Mouse (Mus musculus) forebrain, postnatal 0 days (tissue): ENCODE data around the gene Trpv6. TPM values are rescaled to one million over a fixed set of nuclear protein-coding genes. Genes with fewer than 3 reads are reported as not detected.

ENCODE experiments used
- ATAC-seq: fragments of 200-750 bp; cut with Nextera tagmentation; 2 replicates; pipeline ENCODE4 v1.8.0; 2017; ENCODE audit warnings: mild to moderate bottlenecking, moderate library complexity
- DNase-seq: peaks from one replicate; pipeline ENCODE4 v3.0.0-alpha.2; 2015
- H3K27ac ChIP-seq: fragments of 300-500 bp; sonication (generic); 2 replicates; pipeline ENCODE4 v1.5.1; 2014; ENCODE audit warnings: low read depth, mild to moderate bottlenecking, antibody characterized with exemption, low read length, moderate library complexity, mixed read lengths
- H3K27me3 ChIP-seq: fragments of 300-500 bp; sonication (generic); 2 replicates; pipeline ENCODE4 v1.6.1; 2014; ENCODE audit warnings: mild to moderate bottlenecking, low read length, mixed read lengths; ENCODE audit not compliant: insufficient read depth
- H3K36me3 ChIP-seq: fragments of 300-500 bp; sonication (generic); 2 replicates; pipeline ENCODE4 v1.6.1; 2014; ENCODE audit warnings: mild to moderate bottlenecking, moderate library complexity; ENCODE audit not compliant: insufficient read depth
- H3K4me1 ChIP-seq: fragments of 300-500 bp; sonication (generic); 2 replicates; pipeline ENCODE4 v1.6.1; 2014; ENCODE audit warnings: antibody characterized with exemption; ENCODE audit not compliant: insufficient read depth
- H3K4me2 ChIP-seq: fragments of 300-500 bp; sonication (generic); 2 replicates; pipeline ENCODE4 v1.6.1; 2014; ENCODE audit warnings: low read depth, mild to moderate bottlenecking, moderate library complexity
- H3K4me3 ChIP-seq: fragments of 300-500 bp; sonication (generic); 2 replicates; pipeline ENCODE4 v1.5.1; 2014; ENCODE audit warnings: low read depth, low read length, mixed read lengths
- H3K9ac ChIP-seq: fragments of 300-500 bp; sonication (generic); 2 replicates; pipeline ENCODE4 v1.6.1; 2014; ENCODE audit warnings: mild to moderate bottlenecking
- H3K9me3 ChIP-seq: fragments of 300-500 bp; sonication (generic); 2 replicates; pipeline ENCODE4 v1.6.1; 2016; ENCODE audit warnings: low read length
- CTCF ChIP-seq: sonication (generic); IDR thresholded peaks from 2 replicates; pipeline ENCODE4 v1.5.1; 2016; ENCODE audit warnings: antibody characterized with exemption, control low read depth, low read depth
- WGBS: fragments of 180-500 bp; shearing (Covaris S2); extraction: QIAGEN DNeasy Blood & Tissue Kit; methylation state at CpG from one replicate; pipeline ENCODE4 v1.1.7; 2014; 5-methylcytosine and 5-hydroxymethylcytosine counted together
- polyA plus RNA-seq: library from polyadenylated mRNA; unstranded; fragments of >200 nt; fragmentation: Nextera tagmentation; extraction: Ambion mirVana; gene quantifications from 2 replicates; pipeline ENCODE4 v1.2.1, GENCODE M21; 2015
- total RNA-seq: library from RNA; depleted of rRNA; stranded (reverse); fragments of >200 nt; gene quantifications from 2 replicates; pipeline ENCODE4 v1.2.3, GENCODE M21; 2014

Trpv6 gene
- total and polyA plus RNA-seq, 2 experiments from 2014 or later, result 0.65 TPM; not detected in 1

GRCm38 (mm10) chr6:41622661-41623060 lies 13.5 kb downstream of the Trpv6 start:
- DNase-seq (peak; percentile 55), ATAC-seq (peak; percentile 21; the same call in 1 of the 2 replicates)
- H3K27me3 ChIP-seq, result no peaks in the 10 kb centered on the region
- H3K36me3 ChIP-seq, result peaks cover 22% of the 10 kb centered on the region; the same call in 1 of the 2 replicates
- no peak overlapping the region for H3K4me2 ChIP-seq
- 67% methylated on average over 9 of the region's 9 CpGs for WGBS
- no peak overlapping the region for H3K4me3 ChIP-seq
- TF ChIP-seq CTCF, result peak; percentile 68
- H3K9me3 ChIP-seq, result no peaks in the 10 kb centered on the region
- H3K4me1 ChIP-seq, result no peaks in the 10 kb centered on the region
- H3K27ac ChIP-seq, result no peak overlapping the region
- no peak overlapping the region for H3K9ac ChIP-seq

- H3K36me3 ChIP-seq, result peaks cover 25% of the 10 kb centered on the region; the same call in 1 of the 2 replicates
- no peaks in the 10 kb centered on the region for H3K27me3 ChIP-seq
- no peaks in the 10 kb centered on the region for H3K4me1 ChIP-seq
- ATAC-seq, result no peak
- no peak overlapping the region for H3K9ac ChIP-seq
- 91% methylated on average over 12 of the region's 12 CpGs for WGBS
- DNase-seq, result no peak
- no peak for TF ChIP-seq CTCF
- H3K4me2 ChIP-seq, result no peak overlapping the region
- H3K4me3 ChIP-seq, result no peak overlapping the region
- no peak overlapping the region for H3K27ac ChIP-seq
- no peaks in the 10 kb centered on the region for H3K9me3 ChIP-seq
These were observed 14.8 kb downstream of the Trpv6 start for GRCm38 (mm10) chr6:41621241-41621990.

- H3K27me3 ChIP-seq, result no peaks in the 10 kb centered on the region
- H3K27ac ChIP-seq, result no peak overlapping the region
- TF ChIP-seq CTCF, result no peak
- ATAC-seq, result no peak
- 94% methylated on average over 9 of the region's 9 CpGs for WGBS
- DNase-seq, result no peak
- H3K4me3 ChIP-seq, result no peak overlapping the region
- no peaks in the 10 kb centered on the region for H3K4me1 ChIP-seq
- no peak overlapping the region for H3K9ac ChIP-seq
- no peak overlapping the region for H3K4me2 ChIP-seq
- no peaks in the 10 kb centered on the region for H3K9me3 ChIP-seq
- peaks cover 30% of the 10 kb centered on the region for H3K36me3 ChIP-seq
These were observed 15.9 kb downstream of the Trpv6 start for GRCm38 (mm10) chr6:41620173-41620798.

GRCm38 (mm10) chr6:41607637-41608036 lies 28.6 kb downstream of the Trpv6 start:
- Histone ChIP-seq H3K36me3 (no peaks in the 10 kb centered on the region), H3K4me1 (peaks cover 13% of the 10 kb centered on the region), H3K4me2 (peak overlapping the region; percentile 90), H3K27ac (no peak overlapping the region), H3K27me3 (no peaks in the 10 kb centered on the region), H3K9ac (0 out of 2 replicates have a peak overlapping the region, but pooled peaks have one; percentile 7), H3K9me3 (no peaks in the 10 kb centered on the region), H3K4me3 (peak overlapping the region; percentile 2; the same call in 1 of the 2 replicates)
- no peak for DNase-seq
- ATAC-seq, result no peak
- TF ChIP-seq CTCF, result no peak
- 55% methylated on average over 5 of the region's 5 CpGs for WGBS

GRCm38 (mm10) chr6:41606214-41606613 lies 30.0 kb downstream of the Trpv6 start:
- 1% methylated on average over 4 of the region's 4 CpGs for WGBS
- peak; percentile 55 for DNase-seq
- H3K27ac ChIP-seq, result peak overlapping the region; percentile 90; the same call in 1 of the 2 replicates

GRCm38 (mm10) chr6:41605794-41606104 lies 30.5 kb downstream of the Trpv6 start:
- WGBS, result 2% methylated on average over 7 of the region's 7 CpGs

More at GRCm38 (mm10) chr6:41606214-41606613, 30.0 kb downstream of the Trpv6 start:
- peak; percentile 21; the same call in 1 of the 2 replicates for TF ChIP-seq CTCF
- H3K4me1 ChIP-seq, result peaks cover 13% of the 10 kb centered on the region
- no peaks in the 10 kb centered on the region for H3K9me3 ChIP-seq
- H3K4me2 ChIP-seq, result peak overlapping the region; percentile 90
- H3K4me3 ChIP-seq, result peak overlapping the region; percentile 91
- ATAC-seq, result 0 out of 2 replicates have a peak, but pooled peaks have one; percentile 3
- no peaks in the 10 kb centered on the region for H3K27me3 ChIP-seq
- peak overlapping the region; percentile 84 for H3K9ac ChIP-seq
- H3K36me3 ChIP-seq, result no peaks in the 10 kb centered on the region

More at GRCm38 (mm10) chr6:41605794-41606104, 30.5 kb downstream of the Trpv6 start:
- peak; percentile 30 for ATAC-seq
- H3K4me3 ChIP-seq, result peak overlapping the region; percentile 91
- H3K4me1 ChIP-seq, result peaks cover 13% of the 10 kb centered on the region
- H3K4me2 ChIP-seq, result peak overlapping the region; percentile 90
- no peaks in the 10 kb centered on the region for H3K27me3 ChIP-seq
- H3K9ac ChIP-seq, result peak overlapping the region; percentile 84
- no peak for DNase-seq
- no peak for TF ChIP-seq CTCF
- no peaks in the 10 kb centered on the region for H3K36me3 ChIP-seq
- peak overlapping the region; percentile 90 for H3K27ac ChIP-seq
- no peaks in the 10 kb centered on the region for H3K9me3 ChIP-seq
